Mouse (Mus musculus): ENCODE measurements at regions not wholly inside any gene's neighbourhood (a gene's known extent, or its start where the extent isn't known, plus 50 kb on each side); places are given as distances from the start of the nearest gene placed in this dataset.

GRCm38 (mm10) chrX:11482141-11482540 is 154.5 kb downstream of the H2al1j start:
- ATAC-seq (replicated peaks; ENCODE audit: low FRiP score, poor library complexity, severe bottlenecking), result no peak

- no peak for ATAC-seq (replicated peaks; ENCODE audit: low FRiP score, poor library complexity, severe bottlenecking)
Measured at GRCm38 (mm10) chrX:11486588-11486987, 159.0 kb downstream of the H2al1j start.

- ATAC-seq (replicated peaks; ENCODE audit: low FRiP score, poor library complexity, severe bottlenecking), result no peak
Measured at GRCm38 (mm10) chrX:11487876-11488275, 160.3 kb downstream of the H2al1j start.

- ATAC-seq (replicated peaks; ENCODE audit: low FRiP score, poor library complexity, severe bottlenecking), result no peak
Measured at GRCm38 (mm10) chrX:11490146-11490693, 162.6 kb downstream of the H2al1j start.

- ATAC-seq (replicated peaks; ENCODE audit: low FRiP score, poor library complexity, severe bottlenecking), result no peak
Measured at GRCm38 (mm10) chrX:11491235-11491634, 163.6 kb downstream of the H2al1j start.

- no peak for ATAC-seq (replicated peaks; ENCODE audit: low FRiP score, poor library complexity, severe bottlenecking)
Measured at GRCm38 (mm10) chrX:11491676-11492391, 164.2 kb downstream of the H2al1j start.

- no peak for ATAC-seq (replicated peaks; ENCODE audit: low FRiP score, poor library complexity, severe bottlenecking)
Measured at GRCm38 (mm10) chrX:11493526-11494245, 166.1 kb downstream of the H2al1j start.

- no peak for ATAC-seq (replicated peaks; ENCODE audit: low FRiP score, poor library complexity, severe bottlenecking)
Measured at GRCm38 (mm10) chrX:11494246-11494630, 166.6 kb downstream of the H2al1j start.

GRCm38 (mm10) chrX:11512439-11512838 is 184.8 kb downstream of the H2al1j start:
- ATAC-seq (replicated peaks; ENCODE audit: low FRiP score, poor library complexity, severe bottlenecking), result no peak

- no peak for ATAC-seq (replicated peaks; ENCODE audit: low FRiP score, poor library complexity, severe bottlenecking)
Measured at GRCm38 (mm10) chrX:11512928-11513327, 185.3 kb downstream of the H2al1j start.

- no peak for ATAC-seq (replicated peaks; ENCODE audit: low FRiP score, poor library complexity, severe bottlenecking)
Measured at GRCm38 (mm10) chrX:11523791-11524190, 196.2 kb downstream of the H2al1j start.

- ATAC-seq (replicated peaks; ENCODE audit: low FRiP score, poor library complexity, severe bottlenecking), result no peak
Measured at GRCm38 (mm10) chrX:11525326-11525725, 197.7 kb downstream of the H2al1j start.

GRCm38 (mm10) chrX:11528589-11528988 is 201.0 kb downstream of the H2al1j start:
- ATAC-seq (replicated peaks; ENCODE audit: low FRiP score, poor library complexity, severe bottlenecking), result no peak

- no peak for ATAC-seq (replicated peaks; ENCODE audit: low FRiP score, poor library complexity, severe bottlenecking)
Measured at GRCm38 (mm10) chrX:11529221-11529620, 201.6 kb downstream of the H2al1j start.

- no peak for ATAC-seq (replicated peaks; ENCODE audit: low FRiP score, poor library complexity, severe bottlenecking)
Measured at GRCm38 (mm10) chrX:11532817-11533216, 205.2 kb downstream of the H2al1j start.

- ATAC-seq (replicated peaks; ENCODE audit: low FRiP score, poor library complexity, severe bottlenecking), result no peak
Measured at GRCm38 (mm10) chrX:11533871-11534270, 206.2 kb downstream of the H2al1j start.

- ATAC-seq (replicated peaks; ENCODE audit: low FRiP score, poor library complexity, severe bottlenecking), result no peak
Measured at GRCm38 (mm10) chrX:11541011-11541410, 213.4 kb downstream of the H2al1j start.

GRCm38 (mm10) chrX:11550164-11550851 is 222.7 kb downstream of the H2al1j start:
- no peak for ATAC-seq (replicated peaks; ENCODE audit: low FRiP score, poor library complexity, severe bottlenecking)

- ATAC-seq (replicated peaks; ENCODE audit: low FRiP score, poor library complexity, severe bottlenecking), result no peak
Measured at GRCm38 (mm10) chrX:11552177-11552576, 224.6 kb downstream of the H2al1j start.

- no peak for ATAC-seq (replicated peaks; ENCODE audit: low FRiP score, poor library complexity, severe bottlenecking)
Measured at GRCm38 (mm10) chrX:11555035-11555570, 227.5 kb downstream of the H2al1j start.

All from erythroid progenitor cell, adult 5-6 weeks (primary cell).